Mouse (Mus musculus): ENCODE data around the gene Prrc2b.

Gene Prrc2b

DNA sequence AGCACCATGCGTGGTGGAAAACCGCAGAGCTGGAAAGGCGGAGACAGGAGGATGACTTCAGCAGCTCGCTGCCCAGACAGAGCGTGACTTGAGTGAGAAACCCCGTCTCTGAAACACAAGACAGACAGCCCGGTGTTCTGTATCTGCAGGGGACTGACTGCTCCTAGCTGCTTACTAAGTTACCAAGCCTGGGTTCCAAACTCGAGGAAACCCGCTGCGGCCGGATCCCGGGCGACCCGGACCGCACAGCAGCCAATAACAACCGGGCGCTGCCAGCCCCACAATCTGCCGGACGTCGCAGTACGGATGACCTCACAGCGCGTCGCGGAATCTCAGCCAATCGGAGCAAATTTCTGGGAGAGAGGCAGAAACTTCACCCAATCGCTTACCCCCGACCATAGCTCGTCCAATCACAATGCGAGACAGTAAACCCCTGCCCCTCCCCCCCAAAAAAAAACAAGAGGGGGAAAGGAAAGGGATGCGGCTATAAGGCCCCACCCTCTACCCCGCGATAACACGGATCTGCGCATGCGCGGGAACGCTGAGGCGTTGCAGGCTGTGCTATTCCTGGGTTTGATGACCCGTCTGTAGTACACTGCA, 13.1 kb upstream of the Prrc2b start:
- DNase-seq (ENCODE audit: low read depth, low spot score) = peak; percentile 100

DNA sequence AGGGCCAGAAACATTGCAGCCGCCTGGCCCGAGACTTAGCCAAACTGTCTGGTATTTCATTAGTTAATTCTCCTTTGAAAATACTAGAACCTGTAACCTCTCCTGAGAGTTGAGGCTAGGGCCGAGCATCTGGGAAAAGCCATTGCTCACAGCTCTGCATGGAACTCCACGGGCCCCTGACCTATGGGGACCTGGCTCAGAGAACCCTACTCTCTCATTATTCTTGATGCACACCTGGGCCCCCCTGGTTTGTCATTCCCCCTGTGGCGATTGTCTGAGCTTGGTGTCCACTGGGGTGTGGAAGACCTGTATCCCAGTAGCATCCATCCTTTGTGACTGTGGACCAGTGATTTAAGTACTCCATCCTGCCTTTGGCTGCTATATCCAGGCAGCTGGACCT, 11.5 kb upstream of the Prrc2b start:
- DNase-seq (ENCODE audit: low read depth, low spot score) = no peak

DNA sequence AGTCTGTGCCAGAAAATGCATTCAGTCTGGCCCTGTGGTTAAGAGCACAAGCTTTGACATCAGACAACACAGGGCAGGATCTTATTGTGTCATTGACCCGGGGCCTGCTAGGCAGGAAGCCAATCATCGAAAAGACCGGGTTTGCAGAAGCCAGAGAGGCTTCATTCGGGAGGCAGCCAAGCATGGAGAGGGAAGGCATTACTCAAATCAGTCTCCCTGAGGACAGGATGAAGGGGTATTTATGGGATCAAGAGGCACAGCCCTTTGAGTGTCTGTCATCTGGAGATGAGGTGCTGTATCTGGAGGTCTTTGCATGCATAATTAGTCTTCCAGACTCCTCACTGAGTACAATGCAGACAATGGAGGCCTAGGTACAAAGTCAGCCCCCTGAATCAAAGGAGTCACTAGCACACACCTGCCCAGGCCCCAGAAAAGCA, 10.4 kb upstream of the Prrc2b start:
- no peak for DNase-seq (ENCODE audit: low read depth, low spot score)

GRCm38 (mm10) chr2:32141602-32142001, 9.3 kb upstream of the Prrc2b start:
- DNase-seq (ENCODE audit: low read depth, low spot score) = no peak

DNA sequence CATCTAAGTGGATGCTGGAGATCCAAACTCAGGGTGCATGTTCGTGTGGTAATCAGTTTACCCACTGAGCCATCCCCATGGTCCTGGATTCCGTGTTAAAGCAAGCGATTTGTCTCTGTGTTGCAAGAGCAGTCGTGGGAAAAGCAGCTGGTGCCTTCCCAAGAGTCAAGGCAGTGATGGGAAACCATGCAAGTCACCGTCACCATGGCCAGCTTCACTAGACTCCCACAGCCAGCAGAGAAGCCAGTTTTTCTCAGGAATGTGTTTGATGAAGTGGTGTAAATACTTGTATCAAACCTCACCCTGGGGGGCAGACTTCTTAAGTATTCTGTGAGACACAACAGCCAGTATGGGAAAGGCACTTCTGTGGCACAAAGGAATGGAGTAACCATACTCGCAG, 8.5 kb upstream of the Prrc2b start:
- DNase-seq (ENCODE audit: low read depth, low spot score) = no peak

- no peak for DNase-seq (ENCODE audit: low read depth, low spot score)
Measured at GRCm38 (mm10) chr2:32144633-32145032, 6.2 kb upstream of the Prrc2b start.

DNA sequence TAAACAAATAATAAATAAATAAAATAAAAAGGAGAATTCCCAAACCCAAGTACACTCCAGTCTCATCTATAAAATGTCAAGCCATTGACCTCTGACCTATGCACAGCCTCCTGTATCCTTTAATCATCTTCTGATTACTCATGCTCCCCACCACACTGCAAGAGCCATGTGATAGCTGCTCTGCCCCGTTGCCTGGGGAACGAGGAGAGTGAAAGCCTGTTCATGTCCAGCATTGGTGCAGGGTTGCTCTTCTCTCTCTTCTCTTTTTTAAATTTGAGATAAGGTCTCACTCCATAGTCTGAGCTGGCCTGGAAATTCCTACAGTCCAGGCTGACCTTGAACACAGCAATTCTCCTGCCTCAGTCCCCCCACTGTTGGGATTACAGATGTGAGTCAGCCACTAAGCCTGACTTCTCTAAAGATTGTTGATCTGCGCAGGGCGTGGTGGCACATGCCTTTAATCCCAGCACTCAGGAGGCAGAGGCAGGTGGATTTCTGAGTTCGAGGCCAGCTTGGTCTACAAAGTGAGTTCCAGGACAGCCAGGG, 4.2 kb upstream of the Prrc2b start:
- no peak for DNase-seq (ENCODE audit: low read depth, low spot score)

GRCm38 (mm10) chr2:32150135-32150534, 747 bp upstream of the Prrc2b start:
- DNase-seq (ENCODE audit: low read depth, low spot score) = no peak

- no peak for DNase-seq (ENCODE audit: low read depth, low spot score)
Measured at GRCm38 (mm10) chr2:32150562-32150923, 339 bp upstream of the Prrc2b start.

GRCm38 (mm10) chr2:32151660-32152366, 931 bp downstream of the Prrc2b start:
- no peak for DNase-seq (ENCODE audit: low read depth, low spot score)

- no peak for DNase-seq (ENCODE audit: low read depth, low spot score)
Measured at GRCm38 (mm10) chr2:32152367-32153034, 1.6 kb downstream of the Prrc2b start.

DNA sequence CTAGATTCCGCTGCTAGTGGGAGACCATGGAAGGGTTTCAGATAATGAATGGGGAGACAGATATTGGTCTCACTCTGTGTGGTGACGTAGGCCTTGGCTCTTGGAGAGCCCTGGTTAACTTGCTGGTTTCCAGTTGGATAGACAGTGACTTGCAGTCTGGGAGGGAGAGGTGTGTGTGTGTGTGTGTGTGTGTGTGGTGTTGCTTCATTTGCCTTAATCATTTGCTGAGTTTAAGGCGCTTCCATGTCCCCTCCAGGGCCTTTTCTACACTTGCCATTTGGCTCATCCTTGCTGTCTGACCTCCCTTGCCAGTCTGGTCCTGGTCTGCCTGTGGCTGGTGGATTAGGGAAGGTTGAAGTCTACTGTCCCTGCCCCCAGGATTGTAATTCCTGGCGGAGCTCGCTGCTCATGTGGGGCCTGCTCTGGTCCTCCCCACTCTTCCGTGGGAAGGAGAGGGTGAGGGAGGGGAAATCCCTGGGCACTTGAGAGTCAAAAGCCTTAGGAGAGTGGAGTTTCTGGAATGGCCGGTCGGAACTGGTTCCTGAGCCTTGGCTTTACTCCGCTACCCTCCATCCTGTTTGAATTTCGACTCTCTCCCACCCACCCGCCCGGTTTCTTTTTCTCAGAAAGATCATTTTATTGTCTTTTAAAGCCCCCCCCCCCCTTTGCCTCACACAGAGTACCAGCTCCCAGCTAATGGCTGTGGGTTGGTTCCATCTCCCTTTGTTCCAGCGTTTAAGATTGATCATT, 2.3 kb downstream of the Prrc2b start:
- no peak for DNase-seq (ENCODE audit: low read depth, low spot score)

GRCm38 (mm10) chr2:32153791-32154119, 2.9 kb downstream of the Prrc2b start:
- no peak for DNase-seq (ENCODE audit: low read depth, low spot score)

DNA sequence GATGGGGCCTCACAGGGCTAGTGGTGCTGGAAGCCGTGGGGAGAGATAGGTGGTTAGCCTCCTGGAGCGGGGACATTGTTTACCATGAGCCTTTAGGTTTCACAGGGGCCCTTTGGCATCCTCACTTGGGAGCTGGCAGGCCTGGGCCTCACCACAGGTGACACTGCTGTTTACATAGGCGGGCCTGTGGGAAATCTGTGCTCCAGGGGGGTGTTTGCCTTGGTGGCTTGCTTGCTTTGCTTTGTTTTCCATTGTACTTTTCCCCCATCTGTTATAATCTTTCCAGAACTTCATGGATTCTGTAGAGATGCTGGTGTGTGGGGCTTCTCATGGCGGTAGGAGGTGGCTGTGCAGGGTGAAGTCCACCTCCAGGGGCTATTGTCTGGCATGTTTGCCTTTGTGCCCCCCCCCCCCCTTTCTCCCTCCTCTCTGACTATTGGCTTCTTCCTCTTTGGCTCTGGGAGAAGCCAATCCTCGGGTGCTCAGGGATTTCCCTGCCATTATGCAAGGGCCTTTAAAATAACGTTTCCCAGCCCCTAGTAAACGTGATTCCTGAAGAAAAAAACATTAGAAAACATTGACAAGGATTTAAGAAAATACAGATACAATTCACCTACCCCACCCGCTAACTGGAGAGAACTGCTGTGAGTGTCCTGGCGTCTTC, 3.6 kb downstream of the Prrc2b start:
- no peak for DNase-seq (ENCODE audit: low read depth, low spot score)

DNA sequence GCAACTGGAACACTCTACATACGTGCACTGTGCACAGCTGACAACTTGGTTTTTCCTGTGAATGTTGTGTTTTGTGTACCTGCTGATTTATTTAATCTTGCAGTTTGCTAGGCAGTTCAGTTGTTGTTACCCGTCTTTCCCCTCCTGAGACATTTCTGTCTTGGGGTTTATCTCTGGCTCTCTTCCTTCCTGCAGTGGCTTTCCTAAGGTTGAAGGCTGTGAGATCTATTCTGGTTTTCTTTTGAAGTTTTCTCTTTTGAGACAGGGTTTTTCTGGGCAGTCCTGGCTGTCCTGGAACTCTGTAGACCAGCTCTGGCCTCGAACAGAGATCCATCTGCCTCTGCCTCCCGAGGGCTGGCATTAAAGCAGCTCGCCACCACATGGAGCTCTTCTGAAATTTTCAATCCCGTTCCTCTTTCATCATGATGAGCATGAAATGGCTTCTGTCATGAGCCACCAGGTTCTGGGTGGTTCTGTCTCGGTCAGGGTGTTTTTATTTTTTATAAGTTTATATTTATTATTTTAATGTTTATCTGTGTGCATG, 4.2 kb downstream of the Prrc2b start:
- no peak for DNase-seq (ENCODE audit: low read depth, low spot score)

DNA sequence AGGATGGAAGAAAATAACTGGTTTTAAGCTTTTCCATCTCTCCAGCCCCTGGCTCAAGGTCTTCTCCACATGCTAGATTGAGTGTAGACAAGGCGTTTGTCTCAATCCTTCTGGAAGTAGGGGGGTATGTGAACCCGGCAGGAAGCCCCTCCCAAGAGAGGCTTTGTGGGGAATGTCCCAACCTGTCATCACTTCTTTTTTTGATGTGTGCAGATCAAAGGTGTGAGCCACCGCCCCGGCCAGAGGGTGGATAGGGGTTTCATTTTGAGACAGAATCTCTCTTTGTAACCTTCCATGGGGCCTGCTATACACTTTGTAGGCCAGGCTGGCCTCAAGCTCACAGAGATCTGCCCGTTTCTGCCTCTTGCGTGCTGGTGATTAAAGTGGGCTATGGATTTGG, 4.7 kb downstream of the Prrc2b start:
- DNase-seq (ENCODE audit: low read depth, low spot score) = no peak

DNA sequence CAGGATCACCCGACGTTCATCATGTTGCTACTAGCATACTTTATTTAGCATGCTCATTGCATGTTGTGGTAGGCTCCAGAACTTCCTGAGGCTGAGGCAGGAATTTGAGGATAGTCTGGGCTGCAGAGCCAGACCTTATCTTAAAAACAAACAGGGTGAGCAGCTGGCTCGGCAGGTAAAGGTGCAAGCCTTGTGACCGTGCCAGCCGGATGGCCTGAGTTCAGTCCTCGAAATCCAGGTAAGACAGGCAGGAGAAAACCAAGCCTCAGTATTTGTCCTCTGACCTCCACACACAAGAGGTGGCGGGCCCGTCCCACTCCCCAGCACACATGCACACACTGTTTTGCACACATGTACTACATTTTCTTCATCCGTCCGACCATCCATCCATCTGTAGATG, 5.8 kb downstream of the Prrc2b start:
- no peak for DNase-seq (ENCODE audit: low read depth, low spot score)

- DNase-seq (ENCODE audit: low read depth, low spot score) = no peak
Measured at GRCm38 (mm10) chr2:32157328-32157727, 6.4 kb downstream of the Prrc2b start.

- DNase-seq (ENCODE audit: low read depth, low spot score) = no peak
Measured at GRCm38 (mm10) chr2:32158616-32159239, 7.8 kb downstream of the Prrc2b start.

DNA sequence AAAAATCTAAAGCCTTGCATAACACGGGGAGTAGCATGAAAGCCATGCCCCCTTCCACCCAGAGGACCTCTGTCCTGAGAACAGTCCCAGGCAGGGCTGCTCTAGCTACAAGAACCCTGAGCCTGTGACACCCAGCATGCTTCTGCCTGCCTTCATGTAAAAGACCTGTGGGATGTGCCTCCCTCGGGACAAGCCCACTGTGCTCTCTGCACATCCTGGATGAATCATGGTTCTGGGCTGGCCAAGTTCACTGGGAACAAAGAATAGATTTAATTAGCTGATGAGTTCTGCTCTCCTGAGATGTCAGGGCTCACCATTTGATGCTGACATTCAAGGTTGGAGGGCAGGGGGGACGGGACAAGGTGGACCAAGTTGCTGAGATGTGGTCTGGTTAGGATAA, 9.6 kb downstream of the Prrc2b start:
- no peak for DNase-seq (ENCODE audit: low read depth, low spot score)

DNA sequence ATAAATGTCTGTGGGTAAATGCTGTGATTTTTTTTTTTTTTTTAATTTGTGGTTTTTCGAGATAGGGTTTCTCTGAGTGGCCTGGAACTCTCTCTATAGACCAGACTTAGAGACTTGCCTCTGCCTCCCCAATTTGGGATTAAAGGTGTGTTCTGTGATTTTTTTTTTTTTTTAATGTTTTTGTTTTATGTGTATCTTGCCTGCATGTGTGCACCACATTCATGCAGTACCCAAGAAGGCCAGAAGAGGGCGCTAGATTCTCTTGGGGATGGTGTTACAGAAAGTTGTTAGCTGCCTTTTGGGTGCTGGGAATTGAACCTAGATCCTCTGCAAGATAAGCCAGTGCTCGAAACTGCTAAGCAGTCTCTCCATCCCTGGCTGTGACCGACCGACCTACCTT, 10.1 kb downstream of the Prrc2b start:
- no peak for DNase-seq (ENCODE audit: low read depth, low spot score)

All from forelimb bud, embryonic 11.5 days (tissue).